Mouse (Mus musculus): ENCODE measurements around the gene Rgs6.

DNA sequence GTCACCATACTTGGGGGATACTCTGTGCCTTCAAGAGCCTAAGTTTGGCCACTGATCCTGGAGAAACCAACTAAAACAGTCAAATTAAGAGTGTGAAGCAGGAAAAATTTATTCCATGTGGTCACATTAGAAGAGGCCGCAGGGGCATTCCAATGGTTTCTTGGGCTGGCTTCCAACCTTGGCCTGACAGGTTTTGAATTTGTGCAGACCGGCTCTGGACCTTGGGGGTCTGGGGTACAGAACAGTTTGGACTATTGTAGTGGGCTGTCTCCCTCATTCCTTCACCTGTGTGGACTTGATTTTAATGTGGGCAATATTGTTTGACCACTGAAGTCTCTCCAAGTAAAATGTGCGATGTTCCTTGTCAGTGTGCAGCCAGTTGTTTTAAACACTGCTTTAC, 222.5 kb downstream of the Rgs6 start:
- TF ChIP-seq CTCF (IDR thresholded peaks at IDR 0.05; ENCODE audit: borderline replicate concordance, extremely low read depth, insufficient read depth, insufficient read length), result no peak
- TF ChIP-seq POLR2A (IDR thresholded peaks at IDR 0.05; ENCODE audit: borderline replicate concordance, extremely low read depth, insufficient read depth, insufficient read length, poor library complexity, severe bottlenecking), result no peak

Measured in brain, embryonic 14.5 days (tissue).